Mouse (Mus musculus) embryonic fibroblast, embryonic 13.5 days (primary cell): Measurements from ENCODE around the gene Hoxb3.

Source experiments
- CTCF ChIP-seq: IDR thresholded peaks from 2 replicates; pipeline ENCODE4 v1.5.1; 2011; ENCODE audit warnings: mild to moderate bottlenecking, control low read depth, low read length, moderate library complexity, borderline replicate concordance; ENCODE audit not compliant: insufficient read depth
- POLR2A ChIP-seq: IDR thresholded peaks from 2 replicates; pipeline ENCODE4 v1.6.1; 2011; ENCODE audit warnings: low read depth, mild to moderate bottlenecking, control low read depth, low read length, moderate library complexity

DNA sequence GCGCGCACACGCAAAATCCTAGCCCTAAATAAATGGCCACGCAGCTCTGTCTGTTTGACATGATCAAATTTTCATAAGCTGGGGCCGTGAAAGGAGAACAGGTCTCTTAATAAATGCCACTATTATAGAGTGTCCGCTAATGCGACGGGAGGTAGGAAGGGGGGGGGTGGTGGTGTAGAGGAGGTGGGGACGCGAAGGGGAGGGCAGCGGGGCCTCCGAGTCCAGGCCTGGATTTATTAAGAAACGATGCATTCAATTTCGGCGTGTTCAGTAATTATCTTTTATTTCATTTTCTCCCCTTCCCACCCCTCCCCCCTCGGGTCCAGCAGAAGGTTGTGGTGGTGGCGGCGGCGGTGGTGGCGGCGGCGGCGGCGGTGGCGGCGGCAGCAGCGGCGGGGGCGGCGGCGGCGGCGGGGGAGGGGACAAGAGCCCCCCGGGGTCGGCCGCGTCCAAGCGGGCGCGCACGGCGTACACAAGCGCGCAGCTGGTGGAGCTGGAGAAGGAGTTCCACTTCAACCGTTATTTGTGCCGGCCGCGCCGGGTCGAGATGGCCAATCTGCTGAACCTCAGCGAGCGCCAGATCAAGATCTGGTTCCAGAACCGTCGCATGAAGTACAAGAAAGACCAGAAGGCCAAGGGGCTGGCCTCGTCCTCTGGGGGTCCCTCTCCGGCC, 22.2 kb downstream of the Hoxb3 start:
- TF ChIP-seq CTCF, result no peak
- no peak for TF ChIP-seq POLR2A
